Mouse (Mus musculus) olfactory bulb, adult 2 months (tissue): ENCODE measurements around the gene 2010300C02Rik.

Experiments
- CTCF ChIP-seq: fragments of 200-500 bp; IDR thresholded peaks from 2 replicates; pipeline ENCODE4 v1.5.1; 2012; ENCODE audit warnings: low read depth, mild to moderate bottlenecking, low read length, moderate library complexity; ENCODE audit not compliant: insufficient read depth
- POLR2A ChIP-seq: fragments of 200-500 bp; IDR thresholded peaks from 2 replicates; pipeline ENCODE4 v1.6.1; 2012; ENCODE audit warnings: mild to moderate bottlenecking, low read depth, low read length, moderate library complexity; ENCODE audit not compliant: insufficient read depth

GRCm38 (mm10) chr1:37734841-37735240 is 15.0 kb upstream of the 2010300C02Rik start:
- TF ChIP-seq CTCF: no peak
- TF ChIP-seq POLR2A: no peak
